Mouse (Mus musculus): ENCODE data around the gene Actn1.

The Actn1 gene

DNA sequence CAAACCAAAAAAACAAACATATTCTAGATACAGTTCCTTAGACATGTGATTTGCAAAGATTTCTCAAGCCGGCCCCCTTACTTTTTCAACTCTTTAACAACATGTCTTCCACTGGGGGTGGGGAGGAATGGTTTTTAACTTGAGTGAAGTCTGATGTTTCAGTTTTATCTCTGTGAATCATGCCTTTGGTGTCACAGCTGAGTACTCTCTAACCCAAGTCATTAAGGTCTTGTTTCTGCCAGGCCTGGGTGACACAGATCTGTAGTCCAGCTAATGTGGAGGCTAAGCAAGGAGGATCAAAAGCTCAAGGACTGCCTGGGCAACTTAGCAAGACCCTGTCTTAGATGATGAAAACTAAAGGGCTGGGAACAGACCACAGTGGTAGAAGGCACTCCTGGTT lies 141.6 kb downstream of the Actn1 start:
- ATAC-seq (ENCODE audit: insufficient number of reproducible peaks, low FRiP score, low TSS enrichment): no peak
